Mouse (Mus musculus): ENCODE measurements around the gene Traf7.
A peak's percentile ranks its signal among the peaks of the same experiment; 100 is the strongest.

Gene Traf7

GRCm38 (mm10) chr17:24506332-24507070 lies 21.2 kb downstream of the Traf7 start:
- no peak for DNase-seq (ENCODE audit: low spot score)

DNA sequence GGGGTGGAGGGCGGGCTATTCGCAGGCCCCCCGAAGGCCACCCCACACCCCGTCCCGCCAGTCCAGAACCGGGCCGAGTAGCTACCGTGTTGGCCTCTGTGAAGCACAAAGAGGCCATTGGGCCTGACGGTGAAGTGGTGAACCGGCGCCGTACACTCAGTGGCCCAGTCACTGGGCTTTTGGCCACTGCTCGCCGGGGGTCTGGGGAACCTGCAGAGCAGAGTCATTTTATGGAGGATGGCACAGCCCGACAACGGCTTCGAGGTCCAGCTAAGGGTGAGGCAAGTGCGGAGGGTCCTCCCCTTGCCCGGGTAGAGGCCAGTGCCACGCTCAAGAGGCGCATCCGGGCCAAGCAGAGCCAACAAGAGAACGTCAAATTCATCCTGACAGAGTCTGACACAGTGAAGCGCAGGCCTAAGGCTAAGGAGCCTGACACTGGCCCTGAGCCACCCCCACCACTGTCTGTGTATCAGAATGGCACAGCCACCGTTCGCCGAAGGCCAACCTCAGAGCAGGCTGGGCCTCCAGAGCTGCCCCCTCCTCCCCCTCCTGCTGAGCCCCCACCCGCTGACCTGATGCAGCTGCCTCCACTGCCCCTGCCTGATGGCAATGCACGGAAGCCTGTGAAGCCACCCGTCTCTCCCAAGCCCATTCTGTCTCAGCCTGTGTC lies 22.3 kb downstream of the Traf7 start:
- DNase-seq (ENCODE audit: low spot score), result no peak

DNA sequence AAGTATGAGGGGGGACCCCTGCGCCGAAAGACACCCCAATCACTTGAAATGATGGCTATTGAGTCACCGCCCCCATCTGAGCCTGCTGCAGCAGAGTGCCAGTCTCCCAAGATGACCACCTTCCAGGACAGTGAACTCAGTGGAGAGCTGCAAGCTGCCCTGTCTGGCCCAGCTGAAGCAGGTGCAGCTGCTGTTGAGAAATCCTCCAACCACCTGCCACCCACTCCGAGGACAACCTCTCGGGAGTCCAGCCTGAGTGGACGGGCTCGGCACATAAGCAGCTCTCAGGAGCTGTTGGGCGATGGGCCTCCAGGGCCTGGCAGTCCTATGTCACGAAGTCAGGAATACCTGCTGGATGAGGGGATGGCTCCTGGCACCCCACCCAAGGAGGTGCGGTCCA lies 23.7 kb downstream of the Traf7 start:
- DNase-seq (ENCODE audit: low spot score), result no peak

DNA sequence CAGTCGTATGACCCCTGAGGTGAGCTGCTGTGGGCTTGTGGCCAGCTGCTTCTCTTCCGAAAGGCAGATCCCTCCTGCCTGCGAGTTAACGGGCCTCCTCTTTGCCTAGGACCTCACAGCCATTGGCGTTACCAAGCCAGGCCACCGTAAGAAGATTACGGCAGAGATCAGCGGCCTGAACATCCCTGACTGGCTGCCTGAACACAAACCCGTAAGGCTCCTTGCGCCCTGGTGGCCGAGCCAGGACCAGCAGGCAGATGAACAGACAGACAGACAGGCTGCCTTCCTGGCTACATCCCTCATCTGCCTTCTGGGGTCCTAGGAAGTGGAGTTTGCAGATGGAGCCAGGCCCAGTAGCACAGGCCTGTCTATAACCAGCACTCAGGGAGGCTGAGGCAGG lies 25.5 kb downstream of the Traf7 start:
- DNase-seq (ENCODE audit: low spot score), result no peak

DNA sequence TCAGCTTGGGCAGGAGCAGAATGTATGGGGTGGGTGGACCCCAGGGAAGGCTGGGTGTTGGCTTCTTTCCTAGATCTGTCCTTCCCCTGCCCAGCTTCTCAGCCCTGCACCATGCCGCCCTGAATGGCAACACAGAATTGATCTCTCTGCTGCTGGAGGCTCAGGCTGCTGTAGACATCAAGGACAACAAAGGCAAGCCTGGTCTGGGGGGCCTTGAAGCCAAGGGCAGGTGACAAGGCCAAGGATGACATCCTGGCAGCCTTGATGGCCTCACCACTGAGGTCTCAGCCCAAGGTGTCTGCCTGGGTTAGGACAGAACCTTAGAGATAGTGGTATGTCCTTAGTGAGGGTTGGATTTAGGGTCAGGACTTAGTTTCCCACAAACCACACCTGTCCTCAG lies 31.7 kb downstream of the Traf7 start:
- no peak for DNase-seq (ENCODE audit: low spot score)

- no peak for DNase-seq (ENCODE audit: low spot score)
Measured at GRCm38 (mm10) chr17:24495443-24495842, 32.3 kb downstream of the Traf7 start.

GRCm38 (mm10) chr17:24494627-24495335 lies 33.0 kb downstream of the Traf7 start:
- no peak for DNase-seq (ENCODE audit: low spot score)

- no peak for DNase-seq (ENCODE audit: low spot score)
Measured at GRCm38 (mm10) chr17:24490399-24490798, 37.3 kb downstream of the Traf7 start.

- DNase-seq (ENCODE audit: low spot score), result no peak
Measured at GRCm38 (mm10) chr17:24489265-24490030, 38.3 kb downstream of the Traf7 start.

DNA sequence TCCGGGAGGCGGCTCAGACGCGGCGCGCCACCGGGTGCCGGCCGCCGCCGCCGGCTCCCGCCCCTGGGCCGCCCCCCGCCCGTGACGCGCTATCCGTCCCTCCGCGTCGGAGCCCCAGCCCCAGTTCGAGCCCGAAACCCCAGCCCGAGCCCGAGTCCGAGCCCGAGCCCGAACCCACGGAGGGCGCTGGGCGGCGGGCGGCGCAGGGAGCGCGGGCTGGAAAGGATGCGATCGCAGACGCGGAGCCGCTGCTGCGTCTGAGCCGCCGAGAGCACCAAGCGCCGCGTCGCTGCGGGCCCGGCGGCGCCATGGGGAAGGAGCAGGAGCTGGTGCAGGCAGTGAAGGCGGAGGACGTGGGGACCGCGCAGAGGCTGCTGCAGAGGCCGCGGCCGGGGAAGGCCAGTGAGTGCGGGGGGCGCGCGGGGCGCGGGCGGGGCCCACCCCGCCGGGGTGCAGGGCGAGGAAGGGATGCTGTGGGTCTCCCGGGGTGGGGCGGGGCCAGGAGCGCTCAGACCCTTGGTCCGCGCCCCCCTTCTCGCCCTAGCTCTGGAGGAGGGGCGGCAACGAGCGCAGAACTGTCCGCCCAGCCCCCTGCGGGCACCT lies 39.0 kb downstream of the Traf7 start:
- peak; percentile 25 for DNase-seq (ENCODE audit: low spot score)

- peak; percentile 24 for DNase-seq (ENCODE audit: low spot score)
Measured at GRCm38 (mm10) chr17:24488186-24488661, 39.5 kb downstream of the Traf7 start, which contains the start of gene Caskin1. TSS of gene Caskin1 (plus strand) at chr17:24488601.

- no peak for DNase-seq (ENCODE audit: low spot score)
Measured at GRCm38 (mm10) chr17:24485090-24485860, 42.5 kb downstream of the Traf7 start.

GRCm38 (mm10) chr17:24483495-24483894 lies 44.2 kb downstream of the Traf7 start:
- no peak for DNase-seq (ENCODE audit: low spot score)

DNA sequence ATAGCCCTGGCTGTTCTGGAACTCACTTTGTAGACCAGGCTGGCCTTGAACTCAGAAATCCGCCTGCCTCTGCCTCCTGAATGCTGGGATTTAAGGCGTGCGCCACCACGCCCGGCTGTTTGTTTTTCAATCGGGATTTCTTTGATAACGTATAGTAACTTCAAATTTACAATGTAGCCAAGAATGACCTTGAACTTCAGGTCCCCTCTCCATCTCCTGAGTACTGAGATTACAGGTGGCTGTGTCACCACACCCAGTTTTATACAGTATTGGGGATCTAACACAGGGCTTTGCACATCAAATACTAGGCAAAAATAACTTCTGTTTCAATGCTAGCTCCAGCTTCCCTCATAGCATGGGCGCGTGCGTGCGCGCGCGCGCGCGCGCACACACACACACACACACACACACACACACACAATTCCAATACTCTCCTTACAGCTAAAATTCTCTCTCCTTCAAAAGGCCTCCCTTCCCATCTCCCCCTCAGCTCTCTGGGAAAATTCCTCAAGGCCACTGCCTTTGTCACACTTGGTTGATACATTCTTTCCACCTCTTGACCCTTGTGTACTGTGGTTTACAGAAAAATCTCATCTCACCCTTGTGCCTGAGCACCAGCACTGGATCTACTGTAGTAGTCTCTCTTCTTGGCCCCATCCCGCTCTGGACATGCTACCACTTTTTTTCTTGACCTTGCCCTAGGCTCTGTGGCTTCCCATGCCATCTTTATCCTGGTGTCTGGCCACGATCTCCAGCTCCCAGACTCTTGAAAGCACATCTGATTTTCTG lies 46.5 kb downstream of the Traf7 start:
- DNase-seq (ENCODE audit: low spot score), result no peak

- DNase-seq (ENCODE audit: low spot score), result no peak
Measured at GRCm38 (mm10) chr17:24480201-24480826, 47.4 kb downstream of the Traf7 start.

DNA sequence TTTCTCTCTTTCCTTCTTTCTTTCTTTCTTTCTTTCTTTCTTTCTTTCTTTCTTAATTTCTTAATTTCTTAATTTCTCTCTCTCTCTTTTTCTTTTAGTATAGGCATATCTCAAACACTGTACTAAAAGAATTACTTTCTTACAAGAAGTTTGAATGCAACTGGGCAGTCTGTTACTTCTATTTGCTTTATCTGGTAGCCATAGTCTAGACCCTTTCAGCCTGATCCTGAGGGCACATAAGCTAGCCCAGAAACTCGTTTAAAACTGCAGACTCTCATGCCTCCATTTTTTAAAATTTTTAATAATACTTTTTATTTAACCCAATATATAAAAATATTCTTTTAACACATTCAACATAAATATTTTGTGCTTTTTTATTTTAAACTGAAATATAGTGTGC lies 48.3 kb downstream of the Traf7 start:
- no peak for DNase-seq (ENCODE audit: low spot score)

GRCm38 (mm10) chr17:24478663-24479380 lies 48.9 kb downstream of the Traf7 start, which contains the start of gene Mlst8:
TSS of gene Mlst8 (minus strand) at chr17:24479078.
- DNase-seq (ENCODE audit: low spot score), result peak; percentile 97

- DNase-seq (ENCODE audit: low spot score), result no peak
Measured at GRCm38 (mm10) chr17:24477985-24478600, 49.6 kb downstream of the Traf7 start.

Data from yolk sac, embryonic 10.5 days (tissue).